Mouse (Mus musculus): ENCODE data around the gene Pgap2.
"Not testable (repeated sequence)": the region's sequence is repeated elsewhere in the genome, so short reads cannot be mapped to it uniquely, and the experiment has no call there.

Gene Pgap2

GRCm38 (mm10) chr7:102242917-102243316 lies 32.9 kb downstream of the Pgap2 start:
- no peak for DNase-seq

DNA sequence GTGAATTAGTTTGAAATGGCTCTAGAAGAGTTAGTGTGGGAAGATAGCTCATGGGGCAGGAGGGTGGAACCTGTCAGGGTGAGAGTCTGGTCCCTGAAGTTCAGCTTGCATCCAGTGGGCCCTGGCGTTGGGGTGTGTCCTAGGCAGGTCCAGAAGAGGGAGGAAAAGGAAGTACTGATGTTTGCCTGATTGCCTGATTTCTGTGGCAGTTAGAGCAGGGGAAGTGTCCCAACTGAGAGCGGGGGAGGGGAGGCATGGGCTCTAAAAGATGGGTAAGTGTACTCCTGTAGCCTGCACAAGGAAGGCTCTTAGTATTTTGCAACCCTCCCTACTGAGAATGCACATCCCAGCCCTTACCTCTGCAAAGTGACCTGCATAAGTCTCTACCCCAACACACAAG lies 33.9 kb downstream of the Pgap2 start:
- peak; percentile 75 for DNase-seq

DNA sequence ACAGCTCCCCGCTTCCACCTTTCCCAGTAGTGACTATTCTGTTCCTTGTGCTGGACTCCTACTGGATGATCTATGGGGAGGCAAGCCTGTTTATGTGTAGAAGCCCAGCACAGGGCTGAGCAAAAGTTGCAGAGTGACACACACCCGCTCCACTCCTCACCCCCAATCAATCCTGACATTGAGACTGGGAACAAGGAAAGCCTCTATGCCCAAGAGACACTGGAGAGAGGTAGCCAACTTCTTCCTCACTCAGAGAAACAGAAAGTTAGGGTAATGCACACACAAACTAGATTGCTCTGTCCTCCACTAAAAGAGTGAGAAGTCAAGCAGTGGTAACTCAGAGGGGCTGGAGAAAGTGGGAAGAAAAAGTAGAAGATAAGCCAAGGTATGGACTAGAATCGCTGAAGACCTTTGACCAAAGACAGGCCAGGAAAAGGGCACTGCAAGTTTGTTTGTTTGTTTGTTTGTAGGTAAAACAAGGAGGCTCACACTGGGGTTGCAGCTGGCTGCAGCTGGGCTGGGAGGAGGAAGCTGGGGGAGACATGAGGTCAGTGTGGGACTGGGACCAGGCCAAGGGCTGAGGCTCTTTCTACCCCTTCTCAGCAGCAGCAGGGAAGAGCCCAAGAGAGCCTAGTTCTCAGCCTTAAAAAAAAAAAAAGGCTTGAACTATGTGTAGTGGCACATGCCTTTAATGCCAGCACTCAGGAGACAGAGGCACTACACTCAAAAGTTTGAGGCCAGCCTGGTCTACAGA lies 35.0 kb downstream of the Pgap2 start:
- peak; percentile 54 to 77 for DNase-seq

DNA sequence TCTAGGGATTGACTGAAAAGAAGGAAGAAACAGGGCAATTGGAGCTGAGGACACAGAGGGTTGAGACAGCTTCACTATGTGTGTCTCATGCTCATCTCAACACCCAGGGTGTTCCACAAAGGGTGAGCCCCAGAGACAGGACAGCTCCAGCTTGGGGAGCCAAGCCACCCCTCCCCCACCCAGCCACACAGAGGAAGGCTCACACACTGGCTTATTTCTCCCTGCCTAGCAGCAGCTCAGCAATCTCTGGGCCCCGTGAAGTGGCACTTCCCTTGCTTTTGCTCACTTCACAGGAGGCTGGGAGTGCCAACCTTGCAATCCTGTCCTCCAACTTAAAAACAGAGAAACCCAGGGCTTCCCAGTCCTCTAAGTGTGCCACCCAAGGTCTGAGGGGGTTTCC lies 35.8 kb downstream of the Pgap2 start:
- DNase-seq, result peak; percentile 69 to 80

GRCm38 (mm10) chr7:102246265-102246664 lies 36.3 kb downstream of the Pgap2 start:
- no peak for DNase-seq

DNA sequence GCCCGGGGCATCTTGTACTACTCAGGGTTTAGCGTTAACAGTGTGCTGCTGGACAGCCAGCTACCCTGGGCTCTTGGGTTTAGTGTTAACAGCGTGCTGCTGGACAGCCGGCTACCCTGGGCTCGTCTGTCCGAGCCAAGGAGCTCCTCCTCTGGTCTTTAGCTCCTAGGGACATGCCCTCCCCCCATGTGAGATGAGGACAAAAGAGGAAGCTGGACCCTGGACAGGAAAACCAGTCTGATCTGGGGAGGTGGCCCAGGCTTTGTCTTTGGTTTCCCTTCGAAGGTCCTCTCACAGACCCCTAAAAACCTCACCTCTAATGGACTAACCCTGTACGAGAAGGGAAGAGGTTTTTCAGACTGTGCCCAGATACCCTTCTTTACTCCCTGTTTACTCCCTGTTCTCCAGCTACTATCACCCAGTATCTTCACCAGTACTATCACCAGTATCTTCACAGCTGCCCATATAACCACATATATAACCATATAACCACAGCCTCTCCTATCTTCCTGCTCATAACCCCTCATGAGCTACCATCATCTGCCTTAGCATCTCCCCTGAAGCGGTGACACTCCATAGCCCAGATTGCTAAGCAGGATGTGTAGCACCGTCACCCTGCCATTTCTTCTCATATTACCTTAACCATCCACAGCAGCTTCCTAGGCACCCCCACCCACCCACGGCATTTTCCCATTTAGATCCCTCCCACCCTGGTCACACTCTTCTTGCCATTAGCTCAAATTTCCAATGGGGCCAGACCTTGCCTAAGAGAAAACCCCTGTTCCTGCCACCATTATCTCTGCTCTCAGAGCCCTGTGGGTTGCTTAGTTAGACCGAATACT lies 37.2 kb downstream of the Pgap2 start:
- DNase-seq, result peak; percentile 48 to 54

DNA sequence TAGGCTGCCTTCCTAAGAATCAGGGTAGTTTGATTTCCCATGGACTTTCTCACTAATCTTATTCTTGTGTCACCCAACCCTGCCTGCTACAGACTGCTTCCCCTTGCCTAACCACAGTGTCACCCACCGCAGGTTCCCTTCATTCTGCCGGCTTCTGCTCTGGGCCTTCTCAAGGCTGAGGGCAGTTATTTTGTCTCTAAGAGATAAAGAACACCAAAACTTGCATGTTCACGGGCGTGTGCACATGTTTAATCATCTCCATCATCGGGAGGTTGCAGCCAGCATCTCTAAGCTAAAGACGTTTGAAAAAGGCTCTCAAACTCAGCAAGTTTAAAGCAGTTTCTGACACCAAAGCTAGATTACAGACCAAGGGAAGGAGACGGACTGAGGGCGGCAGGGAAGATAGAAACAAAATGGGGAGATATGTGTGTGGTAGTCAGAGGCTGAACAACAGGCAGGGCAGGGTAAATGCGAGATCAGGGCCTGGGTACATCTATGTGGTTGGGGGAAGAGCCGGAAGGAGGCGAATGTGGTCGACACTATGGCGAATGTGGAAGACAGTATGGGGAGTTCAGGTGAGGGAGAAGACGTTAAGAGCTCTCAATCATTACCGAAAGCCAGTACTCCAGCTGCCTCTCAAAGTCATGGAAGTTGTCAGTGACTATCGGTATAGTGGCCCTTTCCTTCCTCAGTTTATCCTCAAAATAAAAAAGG lies 38.8 kb downstream of the Pgap2 start:
- peak in 1 of 2 experiments; percentile 56 for DNase-seq

DNA sequence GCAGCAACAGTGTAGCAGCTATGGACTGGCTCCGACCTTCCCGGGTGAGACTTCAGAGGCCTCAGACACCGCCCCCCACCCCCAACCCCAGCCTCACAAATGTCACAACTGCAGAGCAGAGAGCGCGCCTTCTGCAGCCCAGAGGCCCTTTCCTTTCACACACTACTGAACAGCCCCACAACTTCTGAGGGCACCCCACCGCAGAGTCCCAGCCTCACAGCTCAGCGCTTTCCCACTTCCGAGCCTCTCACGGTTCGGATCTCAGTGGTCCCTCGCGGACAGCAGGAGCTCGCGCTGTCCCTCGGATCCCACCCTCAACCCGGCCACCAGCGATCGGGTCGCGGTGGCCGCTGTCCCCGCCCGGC lies 39.5 kb downstream of the Pgap2 start:
- DNase-seq, result no peak

GRCm38 (mm10) chr7:102249896-102250630 lies 40.1 kb downstream of the Pgap2 start:
- DNase-seq, result peak; percentile 84 to 86

GRCm38 (mm10) chr7:102250631-102251214 lies 40.7 kb downstream of the Pgap2 start:
- peak; percentile 95 to 97 for DNase-seq

DNA sequence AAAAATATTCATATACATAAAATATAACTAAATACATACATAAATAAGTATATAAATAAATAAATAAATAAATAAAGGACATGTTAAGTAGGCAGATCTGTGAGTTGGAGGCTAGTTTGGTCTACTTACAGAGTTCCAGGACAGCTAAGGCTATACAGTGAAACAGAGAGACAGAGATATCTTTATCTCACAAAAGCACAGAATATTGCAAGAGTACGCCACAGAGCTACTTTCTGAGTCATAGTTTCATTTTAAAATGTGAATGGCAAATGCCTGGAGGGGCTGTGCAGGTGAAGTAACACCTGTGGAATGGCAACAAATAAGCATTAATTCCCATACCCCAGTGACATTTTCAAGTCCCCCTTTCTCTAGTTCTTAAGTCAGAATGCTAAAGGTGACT lies 43.6 kb downstream of the Pgap2 start:
- no peak for DNase-seq

DNA sequence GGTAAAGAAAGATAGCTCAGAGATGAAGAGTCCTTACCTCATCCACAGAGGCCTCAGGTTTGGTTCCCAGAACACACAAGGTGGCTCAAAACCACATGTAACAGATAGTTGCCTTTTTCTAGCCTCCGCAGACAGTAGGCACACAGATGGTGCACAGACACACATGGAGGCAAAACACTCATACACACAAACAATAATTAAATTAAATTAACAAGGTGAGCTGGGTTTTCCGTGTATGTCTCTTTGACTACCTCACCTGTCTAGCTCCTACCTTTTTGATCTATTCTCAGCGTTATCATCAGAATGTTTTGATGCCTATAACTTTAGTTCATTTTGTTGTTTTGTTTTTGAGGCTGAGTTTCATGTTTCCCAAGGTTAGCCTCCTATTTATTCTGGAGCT lies 45.9 kb downstream of the Pgap2 start, which contains the start of gene Rhog:
Gene Rhog (minus strand): TSS at position 101 of the 400 bp plus-strand sequence.
- DNase-seq, result no peak

- DNase-seq, result no peak
These were observed 46.6 kb downstream of the Pgap2 start for GRCm38 (mm10) chr7:102256636-102257035.

- peak; percentile 81 to 88 for DNase-seq
These were observed 48.2 kb downstream of the Pgap2 start for GRCm38 (mm10) chr7:102258189-102258588.

GRCm38 (mm10) chr7:102258753-102259152 lies 48.7 kb downstream of the Pgap2 start:
- DNase-seq, result no peak

GRCm38 (mm10) chr7:102259716-102260479 lies 49.9 kb downstream of the Pgap2 start:
- no peak for DNase-seq

DNA sequence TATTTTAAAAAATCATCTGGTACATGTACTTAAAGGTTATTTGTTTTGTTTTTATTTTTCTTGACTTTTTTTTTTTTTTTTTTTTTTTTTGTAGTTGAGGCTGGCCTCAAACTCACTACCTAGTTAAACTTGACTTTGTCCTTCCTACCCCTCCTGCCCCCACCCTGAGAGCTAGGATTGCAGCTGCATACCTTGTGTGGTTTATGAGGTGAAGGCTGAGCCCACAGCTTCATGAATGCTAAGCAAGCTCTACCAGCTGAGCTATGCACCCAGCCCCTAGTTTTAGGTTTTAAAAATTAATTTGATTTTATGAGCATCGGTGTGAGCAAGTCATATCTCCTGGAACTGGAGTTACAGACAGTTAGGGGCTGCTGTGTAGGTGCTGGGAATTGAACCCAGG lies 50.5 kb downstream of the Pgap2 start:
- no peak for DNase-seq

DNA sequence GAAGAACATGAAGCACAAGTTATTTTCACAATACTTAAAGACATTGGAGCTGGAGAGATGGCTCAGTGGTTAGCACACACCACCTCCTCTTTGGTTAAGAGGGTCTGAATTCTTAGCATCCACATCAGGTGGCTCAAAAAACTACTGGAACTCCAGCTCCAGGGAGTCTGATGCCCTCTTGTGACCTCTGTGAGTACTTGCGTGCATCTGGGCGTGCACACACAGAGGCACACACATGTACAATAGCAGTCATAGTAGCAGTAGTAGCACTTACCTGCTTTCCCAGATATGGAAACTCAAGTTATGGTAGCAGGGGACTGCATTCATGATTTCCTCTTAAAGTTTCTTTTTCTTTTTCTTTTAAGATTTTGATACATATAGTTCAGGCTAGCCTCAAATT lies 53.0 kb downstream of the Pgap2 start:
- DNase-seq, result no peak

DNA sequence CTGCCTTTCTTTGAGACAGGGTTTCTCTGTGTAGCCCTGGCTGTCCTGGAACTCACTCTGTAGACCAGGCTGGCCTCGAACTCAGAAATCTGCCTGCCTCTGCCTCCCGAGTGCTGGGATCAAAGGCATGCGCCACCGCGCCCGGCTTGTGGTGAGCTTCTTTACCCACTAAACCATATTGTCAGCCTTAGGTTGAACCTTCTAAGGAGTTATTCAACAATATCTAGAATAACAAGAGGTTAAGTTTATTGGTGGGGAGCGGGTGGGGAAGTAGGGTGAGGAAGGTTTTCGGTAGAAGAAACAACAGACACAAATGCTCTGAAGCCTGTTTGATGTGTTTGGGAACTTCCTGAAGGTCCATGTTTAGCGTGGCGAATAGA lies 56.0 kb downstream of the Pgap2 start:
- DNase-seq, result not testable (repeated sequence)

- DNase-seq, result peak; percentile 41 to 57
These were observed 56.5 kb downstream of the Pgap2 start for GRCm38 (mm10) chr7:102266401-102267042.

GRCm38 (mm10) chr7:102267113-102267579 lies 57.1 kb downstream of the Pgap2 start:
- peak; percentile 94 to 96 for DNase-seq
